Mouse (Mus musculus) hindbrain, embryonic 16.5 days (tissue): ENCODE measurements around the gene Filip1l. TPM values are rescaled to one million over a fixed set of nuclear protein-coding genes. Genes with fewer than 3 reads are reported as not detected.

Source experiments
- ATAC-seq: fragments of 200-750 bp; cut with Nextera tagmentation; 2 replicates; pipeline ENCODE4 v1.8.0; 2017; ENCODE audit warnings: moderate TSS enrichment, moderate library complexity
- H3K27ac ChIP-seq: fragments of 300-500 bp; sonication (generic); 2 replicates; pipeline ENCODE4 v1.5.1; 2014; ENCODE audit warnings: low read depth, mild to moderate bottlenecking, control low read depth, low read length, moderate library complexity
- H3K27me3 ChIP-seq: fragments of 300-500 bp; sonication (generic); replicated peaks from 2 replicates; pipeline ENCODE4 v1.6.1; 2014; ENCODE audit warnings: low read length; ENCODE audit not compliant: control insufficient read depth, insufficient read depth
- H3K36me3 ChIP-seq: fragments of 300-500 bp; sonication (generic); 2 replicates; pipeline ENCODE4 v1.6.1; 2014; ENCODE audit warnings: mild to moderate bottlenecking, low read length, moderate library complexity, mixed read lengths; ENCODE audit not compliant: control insufficient read depth, insufficient read depth
- H3K4me1 ChIP-seq: fragments of 300-500 bp; sonication (generic); 2 replicates; pipeline ENCODE4 v1.6.1; 2014; ENCODE audit warnings: low read depth, low read length; ENCODE audit not compliant: control insufficient read depth, insufficient read depth
- H3K4me2 ChIP-seq: fragments of 300-500 bp; sonication (generic); 2 replicates; pipeline ENCODE4 v1.6.1; 2014; ENCODE audit warnings: mild to moderate bottlenecking, low read length, control low read depth, moderate library complexity
- H3K4me3 ChIP-seq: fragments of 300-500 bp; sonication (generic); 2 replicates; pipeline ENCODE4 v1.5.1; 2014; ENCODE audit warnings: mild to moderate bottlenecking, low read length, control low read depth, moderate library complexity
- H3K9ac ChIP-seq: fragments of 300-500 bp; sonication (generic); 2 replicates; pipeline ENCODE4 v1.6.1; 2014; ENCODE audit warnings: low read depth, mild to moderate bottlenecking, control low read depth, low read length, moderate library complexity
- H3K9me3 ChIP-seq: fragments of 300-500 bp; sonication (generic); 2 replicates; pipeline ENCODE4 v1.6.1; 2014; ENCODE audit warnings: mild to moderate bottlenecking, low read length, moderate library complexity; ENCODE audit not compliant: control insufficient read depth
- WGBS: fragments of 180-500 bp; shearing (Covaris S2); extraction: QIAGEN DNeasy Blood & Tissue Kit; methylation state at CpG from one replicate; pipeline ENCODE4 v1.1.7; 2014; 5-methylcytosine and 5-hydroxymethylcytosine counted together
- polyA plus RNA-seq: library from polyadenylated mRNA; unstranded; fragments of >200 nt; fragmentation: Nextera tagmentation; extraction: Ambion mirVana; gene quantifications from 2 replicates; pipeline ENCODE4 v1.2.1, GENCODE M21; 2015

Filip1l gene
- polyA plus RNA-seq, 1 experiment from 2014 or later, result 2.2 TPM

DNA sequence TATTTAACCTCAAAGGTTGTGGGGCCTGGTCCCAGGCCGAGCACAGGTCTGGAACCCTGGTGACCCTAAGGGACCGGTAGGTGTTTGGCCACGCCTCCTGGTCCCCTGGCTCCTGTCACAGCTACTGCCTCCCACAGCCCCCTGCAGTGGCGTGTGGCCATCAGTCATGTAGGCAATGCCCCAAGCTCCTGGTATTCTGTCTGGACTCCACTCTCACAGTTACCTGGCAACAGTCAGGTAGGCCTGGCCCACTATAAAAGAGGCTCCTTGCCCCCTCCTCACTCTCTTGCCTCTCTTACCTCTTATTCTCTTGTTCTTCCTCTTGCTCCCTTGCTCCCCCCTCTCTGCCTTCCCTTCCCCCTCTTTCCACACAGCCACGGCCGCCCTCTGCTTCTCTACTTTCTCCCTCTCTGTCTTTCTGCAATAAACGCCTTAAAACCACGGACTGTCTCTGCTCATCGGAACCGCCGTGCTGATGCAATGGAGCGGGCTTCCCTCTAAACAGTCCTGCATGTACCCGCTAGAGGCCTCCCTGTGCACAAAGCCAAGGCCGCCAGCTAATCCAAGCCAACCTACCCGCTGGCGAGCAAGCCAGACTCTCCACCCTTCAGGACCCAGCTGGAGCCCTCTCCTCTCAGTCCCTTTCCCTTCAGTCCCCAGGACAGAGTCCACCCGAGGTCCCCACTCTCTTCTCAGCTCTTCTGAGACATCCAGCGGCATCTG is 9.9 kb downstream of the Filip1l start:
- Histone ChIP-seq H3K27ac (no peak overlapping the region), H3K4me3 (no peak overlapping the region), H3K4me2 (peak overlapping the region; percentile 29), H3K9ac (peak overlapping the region; percentile 18), H3K36me3 (no peaks in the 10 kb centered on the region), H3K27me3 (no peaks in the 10 kb centered on the region), H3K4me1 (peaks cover 5% of the 10 kb centered on the region; the same call in 1 of the 2 replicates), H3K9me3 (no peaks in the 10 kb centered on the region)
- peak; percentile 91 for ATAC-seq
- WGBS, result 38% methylated on average over 18 of the region's 18 CpGs

DNA sequence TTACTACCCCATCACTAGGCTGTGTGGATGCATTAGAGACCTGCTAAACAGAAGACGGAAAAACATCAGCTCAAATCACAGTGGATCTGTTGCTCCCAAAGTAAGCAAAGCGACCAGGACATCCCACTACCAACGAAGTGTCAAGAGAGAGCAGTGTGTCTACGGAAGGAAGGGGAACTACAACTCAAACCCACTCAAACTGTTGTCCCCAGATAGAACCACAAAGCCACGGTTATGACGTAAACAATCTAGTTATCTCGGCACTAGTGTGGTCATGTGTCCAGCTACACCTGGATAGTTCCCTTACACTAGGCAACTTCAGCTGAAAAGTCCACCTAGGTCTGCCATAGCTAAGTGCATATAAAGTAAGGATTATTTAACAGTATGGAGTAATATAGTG is 11.6 kb downstream of the Filip1l start:
- Histone ChIP-seq H3K27me3 (no peaks in the 10 kb centered on the region), H3K4me1 (peaks cover 5% of the 10 kb centered on the region; the same call in 1 of the 2 replicates), H3K4me3 (no peak overlapping the region), H3K9me3 (no peaks in the 10 kb centered on the region), H3K4me2 (no peak overlapping the region), H3K9ac (no peak overlapping the region), H3K27ac (no peak overlapping the region), H3K36me3 (no peaks in the 10 kb centered on the region)
- no peak for ATAC-seq
- 87% methylated on average over 7 of the region's 7 CpGs for WGBS

DNA sequence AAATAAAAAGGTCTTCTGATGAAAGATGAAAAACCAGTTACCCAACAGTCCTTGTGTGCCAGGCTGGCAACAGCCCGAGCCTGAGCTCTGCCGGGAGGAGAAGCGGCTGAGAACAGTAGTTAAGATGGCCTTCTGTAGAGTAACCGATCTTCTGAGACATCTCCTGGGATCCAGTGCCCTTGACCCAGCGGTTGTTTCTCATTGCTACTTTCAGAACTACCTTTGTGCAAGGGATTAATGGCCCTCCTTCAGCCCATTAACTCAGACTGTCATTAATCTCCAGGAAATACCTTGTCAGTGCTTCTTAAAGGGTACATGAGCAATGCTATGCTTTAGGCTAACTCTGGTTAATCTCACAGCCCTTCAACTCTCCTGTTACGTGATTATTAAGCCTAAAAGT is 13.2 kb downstream of the Filip1l start:
- Histone ChIP-seq H3K4me3 (no peak overlapping the region), H3K9me3 (no peaks in the 10 kb centered on the region), H3K27me3 (no peaks in the 10 kb centered on the region), H3K4me2 (no peak overlapping the region), H3K4me1 (peaks cover 5% of the 10 kb centered on the region; the same call in 1 of the 2 replicates), H3K36me3 (no peaks in the 10 kb centered on the region), H3K27ac (no peak overlapping the region), H3K9ac (no peak overlapping the region)
- 68% methylated on average over 6 of the region's 6 CpGs for WGBS
- no peak for ATAC-seq

DNA sequence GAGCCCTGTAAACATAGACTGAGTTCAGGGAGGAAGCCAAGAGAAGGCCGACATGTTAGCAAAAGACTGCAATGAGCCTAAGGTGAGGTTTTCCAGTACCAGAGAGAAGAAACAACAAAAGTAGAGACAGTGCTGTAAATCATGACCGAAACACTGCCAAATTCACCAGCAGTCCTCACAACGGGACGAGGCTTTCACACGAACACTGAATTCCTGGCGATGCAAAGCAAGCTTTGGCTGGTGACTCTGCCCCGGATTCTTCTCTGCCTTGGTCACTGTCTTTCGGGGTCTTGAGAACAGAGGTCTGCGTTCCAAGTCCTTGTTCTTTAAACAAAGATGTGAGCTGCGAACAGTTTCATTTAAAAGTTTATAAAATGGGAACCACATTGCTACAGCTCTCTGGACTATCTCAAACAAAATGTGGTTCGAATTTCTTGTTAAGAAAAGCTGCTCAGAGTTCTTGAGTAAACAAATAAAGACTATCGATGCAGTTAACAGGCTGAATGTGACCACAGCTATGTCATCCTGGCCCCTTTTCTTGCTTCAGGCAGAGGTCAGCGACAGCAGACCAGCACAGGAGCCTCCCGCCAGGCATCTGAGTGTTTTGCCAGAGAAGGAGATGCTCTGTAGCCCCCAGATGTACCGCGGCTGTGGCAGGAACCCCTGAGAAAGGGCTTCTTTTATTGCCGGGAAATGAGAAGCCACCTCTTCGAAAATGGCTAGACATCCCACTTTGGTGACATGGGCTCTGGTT is 14.2 kb downstream of the Filip1l start:
- Histone ChIP-seq H3K4me1 (peaks cover 5% of the 10 kb centered on the region; the same call in 1 of the 2 replicates), H3K4me3 (no peak overlapping the region), H3K27me3 (no peaks in the 10 kb centered on the region), H3K9me3 (no peaks in the 10 kb centered on the region), H3K36me3 (no peaks in the 10 kb centered on the region), H3K9ac (no peak overlapping the region), H3K4me2 (no peak overlapping the region), H3K27ac (no peak overlapping the region)
- no peak for ATAC-seq
- WGBS, result 74% methylated on average over 18 of the region's 18 CpGs

DNA sequence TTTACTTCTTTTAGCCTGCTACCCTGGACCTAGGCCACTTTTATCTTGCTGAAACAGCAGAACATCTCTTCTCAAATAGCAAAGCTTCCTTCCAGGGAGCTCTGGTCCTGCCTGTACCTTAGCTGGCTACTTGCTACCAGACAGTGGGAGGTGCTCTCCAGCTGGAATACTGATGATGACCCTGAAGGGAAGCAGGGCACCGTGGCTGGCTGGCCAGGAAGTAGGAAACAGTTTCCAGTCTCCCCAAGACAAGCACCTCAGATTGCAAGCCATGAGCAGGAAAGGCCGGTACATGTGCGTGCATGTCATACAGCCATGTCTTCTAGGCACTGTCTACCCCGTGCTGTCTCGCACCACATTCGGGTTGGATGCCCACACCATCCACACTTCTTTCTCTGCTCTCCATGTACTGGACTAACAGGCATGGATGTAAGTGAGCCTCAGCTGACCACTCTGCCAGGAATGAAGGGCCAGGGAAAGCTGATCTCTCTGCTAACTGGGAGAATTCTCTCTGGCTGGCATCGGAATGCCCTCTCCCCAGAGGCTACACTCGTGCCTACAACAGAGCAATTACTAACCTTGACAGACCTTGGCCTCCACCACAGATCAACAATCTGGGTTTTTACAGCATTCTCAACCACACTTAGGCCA is 17.1 kb downstream of the Filip1l start:
- WGBS, result 90% methylated on average over 8 of the region's 8 CpGs
- Histone ChIP-seq H3K9ac (no peak overlapping the region), H3K4me1 (no peaks in the 10 kb centered on the region), H3K36me3 (no peaks in the 10 kb centered on the region), H3K9me3 (no peaks in the 10 kb centered on the region), H3K4me2 (no peak overlapping the region), H3K27me3 (no peaks in the 10 kb centered on the region), H3K4me3 (no peak overlapping the region), H3K27ac (no peak overlapping the region)
- ATAC-seq, result no peak

DNA sequence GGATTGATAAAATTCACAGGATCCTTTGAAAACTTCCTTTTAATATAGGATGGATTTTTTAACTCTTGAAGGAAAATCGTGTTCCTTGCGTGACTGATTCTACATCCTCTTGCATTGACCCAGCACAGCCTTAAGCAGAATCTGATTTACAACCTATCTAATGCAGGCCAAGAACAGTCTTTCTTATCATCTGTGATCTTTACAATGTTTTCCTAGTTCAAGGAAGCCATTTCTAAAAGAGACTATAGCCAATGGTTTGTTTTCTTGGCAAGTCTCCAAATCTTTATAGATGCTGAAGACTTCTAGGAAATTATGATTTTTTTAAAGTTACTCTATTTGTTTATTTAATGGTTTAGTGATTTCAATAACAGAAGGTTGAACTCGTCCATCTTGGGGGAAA is 19.3 kb downstream of the Filip1l start:
- no peaks in the 10 kb centered on the region; the same call in 1 of the 2 replicates for H3K9me3 ChIP-seq
- 91% methylated on average over 3 of the region's 3 CpGs for WGBS
- no peaks in the 10 kb centered on the region for H3K27me3 ChIP-seq
- H3K9ac ChIP-seq, result no peak overlapping the region
- H3K4me1 ChIP-seq, result no peaks in the 10 kb centered on the region
- no peak for ATAC-seq
- H3K4me3 ChIP-seq, result no peak overlapping the region
- no peaks in the 10 kb centered on the region for H3K36me3 ChIP-seq
- H3K4me2 ChIP-seq, result no peak overlapping the region
- H3K27ac ChIP-seq, result no peak overlapping the region

DNA sequence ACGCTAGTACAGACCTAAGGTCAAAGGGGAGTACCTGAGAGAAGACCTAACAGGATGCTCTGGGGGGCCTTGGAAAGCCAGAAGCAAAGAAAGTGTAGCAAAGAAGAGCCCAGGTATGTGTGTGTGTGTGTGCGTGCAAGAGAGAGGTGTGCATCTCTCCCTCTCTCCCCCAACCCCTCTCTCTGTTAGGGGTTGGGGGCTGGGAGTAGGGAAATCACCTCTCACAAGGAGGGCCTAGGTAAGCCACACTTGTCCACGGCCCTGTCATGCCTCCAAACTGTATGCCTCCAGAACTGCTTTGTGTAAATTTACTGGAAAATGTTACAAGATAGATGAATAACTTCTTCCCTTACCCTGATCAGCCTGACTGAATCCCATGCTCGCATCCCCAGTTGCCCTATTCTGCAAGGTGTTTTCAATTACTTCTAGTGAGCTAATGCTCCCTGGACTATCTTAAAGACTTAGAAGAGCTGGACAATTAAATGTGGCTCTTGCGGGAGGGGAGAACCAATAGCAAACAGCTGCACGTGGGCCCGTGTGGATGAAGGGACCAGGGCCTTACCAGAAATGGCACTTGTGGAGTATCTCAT is 22.4 kb downstream of the Filip1l start:
- no peak overlapping the region for H3K4me2 ChIP-seq
- no peak; the same call in 1 of the 2 replicates for ATAC-seq
- H3K36me3 ChIP-seq, result no peaks in the 10 kb centered on the region
- no peaks in the 10 kb centered on the region for H3K4me1 ChIP-seq
- no peaks in the 10 kb centered on the region; the same call in 1 of the 2 replicates for H3K9me3 ChIP-seq
- no peak overlapping the region for H3K9ac ChIP-seq
- H3K27ac ChIP-seq, result no peak overlapping the region
- 85% methylated on average over 7 of the region's 7 CpGs for WGBS
- no peak overlapping the region for H3K4me3 ChIP-seq
- no peaks in the 10 kb centered on the region for H3K27me3 ChIP-seq

DNA sequence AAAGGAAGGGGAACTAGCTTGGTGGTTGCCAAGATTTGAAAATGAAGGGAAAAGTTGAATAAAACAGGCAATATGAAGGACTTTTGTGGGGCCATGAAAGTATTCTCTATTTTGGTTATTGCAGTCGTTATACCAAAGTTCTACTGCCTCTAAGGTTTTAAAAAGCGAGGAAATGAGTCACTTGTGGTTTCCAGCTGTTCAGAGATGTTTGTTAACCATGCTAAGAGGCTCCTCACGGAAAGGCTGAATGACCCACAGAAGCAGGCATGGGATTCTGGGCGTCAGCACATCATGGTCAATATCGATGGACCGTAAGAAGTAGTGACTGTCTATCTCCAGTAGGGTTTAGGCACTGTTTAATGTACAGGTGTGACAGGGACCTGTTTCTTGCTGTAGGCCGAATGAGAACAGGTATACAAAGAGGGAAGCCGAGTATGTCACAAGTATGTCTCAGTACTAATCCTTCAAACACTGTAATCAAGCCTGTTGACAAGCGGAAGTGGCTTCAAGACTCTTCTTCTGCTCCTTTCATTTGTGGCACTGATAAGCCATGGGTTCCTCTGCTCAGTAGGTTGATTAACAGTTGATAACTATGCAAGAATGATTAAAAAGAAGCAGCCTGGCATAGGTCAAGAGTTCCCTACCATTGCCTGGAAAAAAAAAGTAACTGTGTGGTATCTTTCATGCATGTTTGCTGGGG is 25.9 kb downstream of the Filip1l start:
- no peaks in the 10 kb centered on the region for H3K27me3 ChIP-seq
- no peak overlapping the region for H3K27ac ChIP-seq
- 91% methylated on average over 9 of the region's 9 CpGs for WGBS
- no peaks in the 10 kb centered on the region for H3K4me1 ChIP-seq
- H3K4me2 ChIP-seq, result no peak overlapping the region
- no peak overlapping the region for H3K9ac ChIP-seq
- no peaks in the 10 kb centered on the region for H3K36me3 ChIP-seq
- ATAC-seq, result no peak
- H3K4me3 ChIP-seq, result no peak overlapping the region
- H3K9me3 ChIP-seq, result peaks cover 2% of the 10 kb centered on the region; the same call in 1 of the 2 replicates
